Mouse (Mus musculus) spleen, postnatal 10 days (tissue): ENCODE measurements around the gene Phf21a.

Experiments
- DNase-seq, 2 experiments: peaks; one replicate each; pipeline ENCODE4 v3.0.0; 2021 to 2022; ENCODE audit warnings: low spot score in 2 of 2

Gene Phf21a

GRCm38 (mm10) chr2:92229973-92230372 lies 137.1 kb downstream of the Phf21a start:
- DNase-seq: no peak

GRCm38 (mm10) chr2:92231706-92232105 lies 138.8 kb downstream of the Phf21a start:
- no peak for DNase-seq

DNA sequence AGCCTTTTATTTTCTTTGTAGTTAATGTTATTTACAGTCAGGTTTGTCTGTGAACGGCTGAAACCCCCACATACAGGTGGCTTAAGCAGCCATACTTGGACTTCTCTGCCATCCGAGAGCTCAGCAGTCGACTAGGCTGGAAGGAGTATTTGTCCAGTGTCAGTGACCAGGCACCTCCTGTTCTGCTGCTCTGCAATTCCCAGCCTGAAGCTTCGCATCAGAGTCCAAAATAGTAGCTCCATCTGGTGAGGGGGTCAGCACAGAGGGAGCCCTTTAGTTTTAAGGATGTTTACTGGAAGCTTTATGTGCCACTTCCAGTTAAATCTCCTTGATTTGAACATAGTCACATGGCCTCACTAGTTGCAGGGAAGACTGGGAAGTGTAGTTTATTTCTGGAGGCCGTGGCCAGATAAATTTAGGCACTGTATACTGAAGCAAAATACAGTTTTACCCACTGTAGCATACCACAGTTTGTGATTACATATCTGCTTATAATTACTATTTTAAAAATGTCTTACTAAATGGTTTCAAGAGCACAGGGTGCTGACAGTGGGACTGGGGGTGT lies 141.9 kb downstream of the Phf21a start:
- DNase-seq: no peak

- DNase-seq: no peak
These were observed 147.4 kb downstream of the Phf21a start for GRCm38 (mm10) chr2:92240299-92240698.

- DNase-seq: no peak
These were observed 147.9 kb downstream of the Phf21a start for GRCm38 (mm10) chr2:92240816-92241215.

DNA sequence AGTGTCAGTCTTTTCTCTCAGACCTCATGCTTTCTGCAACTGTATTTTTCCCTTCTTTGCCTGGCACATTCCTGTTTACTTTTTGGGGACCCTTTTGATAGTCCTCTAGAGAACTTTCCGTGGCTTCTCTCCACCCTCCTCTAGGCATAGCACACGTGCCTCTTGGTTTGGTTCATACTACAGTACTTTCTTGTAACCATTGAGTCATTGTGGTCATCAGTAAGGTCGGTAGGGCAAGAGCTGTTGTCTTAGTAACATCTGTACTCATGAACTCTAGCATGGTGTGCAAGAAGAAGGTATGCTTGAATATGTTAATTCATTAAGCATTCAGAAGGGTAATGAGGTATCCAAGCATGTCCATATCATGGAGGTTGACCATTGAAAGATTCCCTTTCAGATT lies 148.4 kb downstream of the Phf21a start:
- no peak for DNase-seq

GRCm38 (mm10) chr2:92246112-92246511 lies 153.2 kb downstream of the Phf21a start:
- DNase-seq: no peak

GRCm38 (mm10) chr2:92247711-92248110 lies 154.8 kb downstream of the Phf21a start:
- no peak for DNase-seq

DNA sequence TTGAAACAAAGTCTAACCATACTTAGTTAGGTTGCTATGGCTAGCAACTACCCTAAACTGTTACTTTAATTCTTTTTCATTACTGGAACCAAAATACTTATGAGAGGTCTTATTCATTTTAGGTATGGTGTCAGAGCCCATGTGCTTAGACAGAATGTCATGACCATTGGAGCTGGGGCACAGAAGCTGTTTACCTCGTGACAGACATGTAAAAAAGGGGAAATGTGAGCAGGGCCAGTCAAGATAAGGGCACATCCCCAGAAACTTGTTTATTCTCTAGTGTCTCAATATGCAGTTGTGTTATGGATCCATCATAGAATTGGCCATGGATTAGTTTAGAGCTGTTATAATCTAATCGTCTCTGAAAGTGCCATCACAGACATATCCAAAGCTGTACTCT lies 157.6 kb downstream of the Phf21a start:
- DNase-seq: no peak

GRCm38 (mm10) chr2:92253777-92254176 lies 160.9 kb downstream of the Phf21a start:
- no peak for DNase-seq

- no peak for DNase-seq
These were observed 163.2 kb downstream of the Phf21a start for GRCm38 (mm10) chr2:92256141-92256540.

DNA sequence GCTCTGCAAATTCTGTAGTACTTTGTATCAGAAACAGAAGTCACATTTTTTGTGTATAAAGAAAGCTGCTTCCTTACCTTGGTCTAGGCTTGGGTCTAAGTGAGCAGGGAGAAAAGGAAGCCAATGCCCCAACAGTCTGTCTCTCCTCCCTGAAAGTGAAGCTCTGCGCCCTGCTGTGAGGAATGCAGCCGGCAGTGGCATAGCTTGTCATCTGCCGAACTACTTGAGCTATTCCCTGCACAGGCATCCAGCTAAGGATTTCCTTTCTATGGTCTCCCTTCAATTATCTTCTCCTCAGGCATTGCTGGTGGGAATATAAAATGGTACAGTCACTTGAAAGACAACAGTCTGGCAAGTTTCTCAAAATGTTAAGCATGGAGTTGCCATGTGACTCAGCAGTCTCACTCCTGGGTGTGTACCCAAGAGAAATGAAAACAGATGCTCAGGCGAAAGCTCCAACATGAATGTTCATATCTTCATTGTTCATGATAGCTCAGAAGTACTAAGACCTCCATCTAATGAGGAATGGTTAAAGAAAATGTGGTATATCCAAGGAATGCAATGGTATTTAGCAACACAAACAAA lies 164.5 kb downstream of the Phf21a start:
- no peak for DNase-seq

DNA sequence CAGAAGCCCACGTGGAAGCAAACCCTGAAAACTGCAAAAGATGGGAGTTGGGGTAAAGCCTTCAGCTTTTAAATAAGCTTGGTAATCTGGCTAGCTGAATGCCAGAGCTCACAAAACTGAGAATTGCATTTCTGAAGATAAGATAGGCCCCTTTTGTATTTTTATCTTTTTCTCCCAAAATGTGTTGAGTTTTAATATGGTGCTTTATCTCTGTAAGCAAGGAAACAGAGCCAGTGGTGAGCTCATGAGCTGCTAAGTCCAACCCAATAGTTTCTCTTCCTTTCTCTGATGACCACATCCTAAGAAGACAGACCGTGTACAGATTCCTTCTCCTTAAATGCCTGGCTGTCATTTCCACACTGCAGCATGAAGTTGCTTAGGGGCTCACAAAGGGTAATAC lies 167.0 kb downstream of the Phf21a start:
- no peak for DNase-seq

DNA sequence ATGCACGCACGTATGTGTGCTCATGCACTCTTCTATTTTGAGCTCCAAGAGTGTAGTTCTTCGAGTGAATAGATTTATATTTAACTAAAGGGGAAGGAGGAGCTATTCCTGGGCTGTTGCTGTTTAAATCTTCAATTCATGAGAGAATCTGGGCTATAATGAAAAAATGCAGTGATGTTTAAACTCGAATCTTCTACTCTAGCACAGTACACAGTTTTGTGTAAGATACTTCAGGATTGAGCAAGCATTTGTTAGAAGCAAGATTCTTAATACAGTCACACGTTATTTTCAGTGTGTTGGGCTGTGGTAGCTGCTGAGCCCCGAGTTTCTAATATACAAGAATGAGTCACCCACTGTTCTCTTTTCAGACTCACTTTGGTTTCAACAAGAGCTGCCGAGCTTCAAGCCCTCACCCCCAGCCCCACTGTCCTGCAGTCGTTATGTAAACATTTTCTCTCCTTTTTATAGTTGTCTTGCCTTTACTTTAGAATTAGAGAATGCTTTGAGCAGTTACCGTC lies 173.2 kb downstream of the Phf21a start:
- DNase-seq: no peak

DNA sequence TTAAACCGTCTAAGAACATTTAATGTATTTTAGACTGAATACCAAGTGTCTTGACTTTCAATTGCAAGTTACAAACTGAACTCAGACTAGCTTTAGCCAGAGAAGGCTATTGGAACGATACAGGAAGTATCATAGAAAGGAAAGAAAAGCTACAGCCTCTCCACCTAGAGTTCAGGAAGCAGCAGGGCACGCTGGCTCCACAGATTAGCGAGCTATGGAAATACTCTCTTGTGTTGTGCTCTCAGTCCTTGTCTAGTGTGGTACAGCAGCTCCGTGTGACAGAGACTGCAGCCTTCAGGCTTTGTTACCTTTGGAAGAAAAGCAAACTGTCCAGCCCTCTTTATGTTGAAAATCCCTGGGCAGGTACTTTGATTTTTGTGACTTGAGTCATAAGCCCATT lies 176.3 kb downstream of the Phf21a start:
- no peak for DNase-seq

- no peak for DNase-seq
These were observed 179.6 kb downstream of the Phf21a start for GRCm38 (mm10) chr2:92272510-92272909.

- no peak for DNase-seq
These were observed 180.3 kb downstream of the Phf21a start for GRCm38 (mm10) chr2:92273101-92273801.

GRCm38 (mm10) chr2:92273802-92274183 lies 180.9 kb downstream of the Phf21a start:
- DNase-seq: no peak

- DNase-seq: no peak
These were observed 184.9 kb downstream of the Phf21a start for GRCm38 (mm10) chr2:92277787-92278186.

DNA sequence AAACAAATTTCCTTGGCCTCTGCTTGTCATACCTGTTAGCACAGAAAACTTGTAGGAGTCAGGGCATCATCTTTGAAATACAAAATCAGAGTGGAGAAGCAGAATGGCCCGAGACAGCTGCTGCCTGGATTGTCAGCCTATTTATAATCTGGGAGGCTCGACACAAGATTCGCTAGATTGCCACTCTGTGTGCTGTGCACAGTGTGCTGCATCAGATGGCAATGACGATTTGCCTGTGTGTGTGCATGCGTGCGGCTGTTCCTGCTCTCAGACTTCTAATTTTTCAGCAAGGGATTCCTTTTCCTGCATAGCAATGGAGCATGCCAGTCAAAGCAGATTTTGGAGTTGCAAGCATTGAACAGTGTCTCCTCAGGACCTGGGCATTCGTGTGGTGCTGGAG lies 185.7 kb downstream of the Phf21a start:
- no peak for DNase-seq

GRCm38 (mm10) chr2:92279398-92279797 lies 186.5 kb downstream of the Phf21a start:
- no peak for DNase-seq

DNA sequence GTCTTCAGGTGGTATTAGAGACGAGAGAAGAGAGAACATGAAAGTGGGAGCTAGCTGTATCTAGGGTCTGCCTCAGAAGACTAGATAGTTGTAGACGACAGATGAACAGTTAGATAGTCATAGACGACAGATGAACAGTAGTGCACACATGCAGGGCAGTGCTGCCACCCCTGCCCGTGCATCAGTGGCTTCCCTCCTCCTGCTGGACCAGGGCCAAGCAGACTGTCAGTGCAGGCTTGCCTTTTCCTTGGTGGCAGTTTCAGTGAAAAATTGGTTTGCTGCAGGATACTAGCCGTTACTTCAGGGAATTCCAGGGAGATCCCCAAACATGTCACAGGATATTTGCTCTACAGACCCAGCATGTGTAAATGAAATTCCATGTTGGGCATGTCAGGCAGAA lies 192.7 kb downstream of the Phf21a start:
- no peak for DNase-seq

- no peak for DNase-seq
These were observed 196.4 kb downstream of the Phf21a start for GRCm38 (mm10) chr2:92289335-92289734.
